Mouse (Mus musculus) liver, embryonic 14.5 days (tissue): ENCODE measurements around the gene Spag9.

Source experiments
- CTCF ChIP-seq: IDR thresholded peaks from 2 replicates; pipeline ENCODE4 v1.5.1; 2016; ENCODE audit warnings: antibody characterized with exemption, low read depth, control low read depth
- EP300 ChIP-seq: IDR thresholded peaks from 2 replicates; pipeline ENCODE4 v1.6.1; 2016; ENCODE audit warnings: antibody characterized with exemption, low read depth

DNA sequence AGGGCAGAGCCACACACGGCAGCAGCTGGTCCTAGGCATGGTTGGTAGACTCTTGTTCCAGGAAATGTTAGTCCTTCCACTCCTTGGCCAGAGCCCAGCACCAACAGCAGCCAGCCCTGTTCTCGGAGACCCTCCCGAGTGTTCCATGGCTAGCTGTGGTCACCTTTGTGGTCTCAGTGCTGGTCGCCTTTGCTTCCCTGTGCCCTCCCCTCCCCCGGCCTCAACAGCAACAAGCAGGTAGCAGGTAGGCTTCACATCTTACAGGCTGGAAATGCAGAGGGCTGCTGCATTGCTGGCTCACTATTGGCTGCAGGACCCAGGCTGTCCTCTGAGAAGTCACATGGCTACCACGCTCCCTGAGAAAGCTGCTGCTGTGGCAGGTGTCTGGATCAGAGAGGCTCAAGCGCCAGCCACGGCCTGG is 139.7 kb downstream of the Spag9 start:
- no peak for TF ChIP-seq EP300
- TF ChIP-seq CTCF = no peak
